Mouse (Mus musculus) A20 (cell line): ENCODE measurements at regions not wholly inside any gene's neighbourhood (a gene's known extent, or its start where the extent isn't known, plus 50 kb on each side); places are given as distances from the start of the nearest gene placed in this dataset.
"Not testable (repeated sequence)": the region's sequence is repeated elsewhere in the genome, so short reads cannot be mapped to it uniquely, and the experiment has no call there.

ENCODE experiments used
- DNase-seq: peaks from one replicate; pipeline ENCODE4 v3.0.0-alpha.2; 2011; ENCODE audit warnings: low read depth, low spot score

- DNase-seq: not testable (repeated sequence)
Measured at GRCm38 (mm10) chr11:40159161-40159560, 535.8 kb downstream of the Mat2b start.

DNA sequence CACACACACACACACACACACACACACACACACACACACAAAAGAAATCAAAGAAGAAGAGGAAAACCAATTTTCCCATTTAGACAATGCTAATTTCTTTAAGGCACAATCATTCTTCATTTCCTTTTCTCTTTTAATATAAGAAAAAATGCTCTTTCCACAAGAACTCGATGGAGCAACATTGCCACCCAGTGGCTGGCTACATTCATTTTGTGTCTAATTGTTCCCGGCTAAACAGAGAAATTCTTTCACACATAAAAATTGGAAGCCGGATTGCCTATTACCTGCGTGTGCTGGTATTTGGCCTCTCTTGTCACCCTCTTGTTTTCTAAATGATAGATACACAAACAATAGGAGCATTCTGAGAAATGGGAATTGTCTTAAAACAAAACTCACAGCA, 545.7 kb downstream of the Mat2b start:
- DNase-seq: peak; percentile 1

DNA sequence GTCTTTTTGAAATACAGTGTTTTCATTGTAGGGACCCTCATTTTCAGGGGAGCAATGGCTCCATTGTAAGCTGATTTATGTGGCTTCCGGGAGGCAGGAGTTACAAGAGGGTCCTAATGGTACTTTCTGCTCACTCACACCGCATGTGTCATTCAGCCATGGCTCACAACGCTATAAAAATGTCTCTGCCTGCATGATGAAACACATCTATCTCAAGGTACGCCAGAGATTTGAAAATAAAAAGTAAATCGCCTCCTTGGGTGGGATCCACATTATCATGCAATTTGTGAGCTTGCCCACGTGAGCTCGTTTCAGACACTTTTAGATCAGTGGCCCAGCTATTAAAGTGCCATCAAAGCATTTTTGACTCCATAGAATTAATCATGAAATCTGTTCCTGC, 557.2 kb downstream of the Mat2b start:
- no peak for DNase-seq

DNA sequence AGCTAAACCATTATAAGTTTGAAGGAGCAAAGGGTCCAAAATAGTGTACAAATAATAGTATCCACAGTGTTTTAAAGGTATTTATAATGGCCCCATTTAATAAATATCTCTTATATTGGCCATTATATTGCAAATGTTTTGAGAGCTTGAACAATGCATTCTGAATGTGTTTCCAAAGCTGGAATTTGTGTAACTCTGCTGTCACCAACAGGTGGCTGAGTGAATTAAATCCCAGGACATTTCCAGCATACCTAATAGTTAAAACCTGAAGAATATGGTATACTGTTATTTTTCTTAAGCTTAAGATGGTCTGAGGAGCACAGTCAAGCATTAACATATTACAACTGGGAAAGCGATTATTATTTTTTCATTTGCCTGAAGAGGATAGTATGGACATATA, 592.4 kb downstream of the Mat2b start:
- DNase-seq: no peak

DNA sequence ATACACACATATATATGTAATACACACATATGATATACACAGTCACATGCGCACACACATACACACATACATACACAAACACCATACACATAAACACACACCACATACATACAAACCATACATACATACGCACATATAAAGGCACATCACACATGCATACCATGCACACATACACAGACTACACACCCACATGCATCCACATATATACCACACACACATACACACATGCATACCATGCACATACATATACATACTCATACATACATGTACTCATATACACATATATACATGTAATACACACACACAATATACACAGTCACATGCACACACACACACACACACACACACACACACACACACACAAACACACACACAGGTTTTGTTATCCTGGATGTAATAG, 620.7 kb downstream of the Mat2b start:
- DNase-seq: no peak

DNA sequence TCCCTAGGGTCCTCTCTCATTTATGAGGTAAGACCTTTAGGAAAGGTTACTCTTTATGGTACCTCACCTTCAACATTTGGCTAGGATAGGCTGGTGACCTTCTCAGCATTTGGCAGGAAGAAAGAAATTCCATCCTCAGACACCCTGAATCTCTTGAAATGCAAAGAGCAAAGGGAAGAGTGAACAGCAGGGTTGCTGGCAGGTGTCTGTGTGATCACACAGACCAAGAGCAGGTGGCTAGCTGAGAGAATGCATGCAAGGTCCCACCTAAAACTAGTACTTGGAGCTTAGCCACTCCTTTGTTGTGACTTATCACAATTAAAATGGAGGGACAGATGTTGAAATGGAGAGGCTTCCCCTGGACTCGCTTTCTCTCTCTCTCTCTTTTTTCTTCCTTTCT, 644.5 kb downstream of the Mat2b start:
- DNase-seq: no peak

DNA sequence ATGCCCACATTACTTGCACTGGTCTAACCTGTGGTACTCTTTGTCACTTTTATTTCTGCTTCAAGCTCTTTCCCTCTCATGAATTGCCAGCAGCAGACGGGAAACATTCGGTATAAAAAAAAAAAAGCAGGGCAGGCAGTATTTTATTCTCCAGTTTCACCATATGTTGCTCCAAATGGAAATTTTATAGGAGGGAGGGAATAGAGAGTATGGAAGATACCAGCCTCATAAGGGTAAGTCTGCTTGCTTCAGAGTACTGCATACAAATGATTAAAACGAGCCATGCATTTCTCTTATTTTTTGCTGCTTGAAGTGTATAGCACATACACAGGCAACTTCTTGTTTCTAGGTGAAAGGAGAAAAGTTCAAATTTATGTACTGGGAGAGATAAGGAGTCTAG, 667.5 kb downstream of the Mat2b start:
- no peak for DNase-seq

- no peak for DNase-seq
Measured at GRCm38 (mm10) chr11:39999483-39999882, 695.5 kb downstream of the Mat2b start.

DNA sequence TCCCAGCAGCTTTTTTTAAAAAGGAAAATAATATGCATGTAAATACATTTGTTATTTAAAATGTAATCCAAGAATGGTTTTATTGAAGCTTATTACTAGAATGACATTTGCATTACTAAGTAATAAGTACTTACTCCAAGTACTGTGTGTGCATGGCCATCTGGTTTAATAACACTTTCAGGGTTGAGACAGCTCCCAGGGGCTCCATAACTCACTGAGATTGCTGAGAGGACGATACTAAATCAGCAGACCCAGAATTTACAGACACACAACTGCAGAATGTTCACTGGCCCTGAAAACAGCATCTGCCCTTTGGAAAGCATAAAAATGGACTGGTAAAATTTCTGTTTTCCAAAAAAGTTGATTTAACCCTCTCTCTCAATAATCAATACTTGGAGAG, 696.4 kb downstream of the Mat2b start:
- no peak for DNase-seq

DNA sequence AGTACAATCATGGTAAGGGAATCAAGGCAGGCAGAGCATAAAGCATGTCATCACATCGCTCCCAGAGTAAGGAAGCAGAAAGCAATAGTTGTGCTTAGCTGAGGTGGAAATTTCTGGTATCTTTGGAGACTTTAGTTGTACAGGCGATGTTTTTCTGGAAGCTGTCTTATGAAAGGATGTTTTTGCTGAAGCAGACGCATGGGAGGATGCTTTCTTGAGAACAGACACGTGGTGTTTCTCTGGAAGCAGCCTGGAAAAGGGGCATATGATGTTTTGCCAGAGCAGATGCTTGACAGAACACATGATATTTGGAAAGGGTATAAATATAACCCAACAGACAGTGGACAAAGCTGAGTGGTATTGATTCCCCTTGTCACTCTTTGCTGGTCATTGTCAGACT, 722.4 kb downstream of the Mat2b start:
- DNase-seq: no peak

GRCm38 (mm10) chr11:39963705-39964104, 731.3 kb downstream of the Mat2b start:
- no peak for DNase-seq

- no peak for DNase-seq
Measured at GRCm38 (mm10) chr11:39954426-39954825, 740.6 kb downstream of the Mat2b start.

- DNase-seq: no peak
Measured at GRCm38 (mm10) chr11:39944196-39944595, 750.8 kb downstream of the Mat2b start.

GRCm38 (mm10) chr11:39934216-39934615, 760.8 kb downstream of the Mat2b start:
- no peak for DNase-seq

GRCm38 (mm10) chr11:39923977-39924527, 771.0 kb downstream of the Mat2b start:
- DNase-seq: no peak

GRCm38 (mm10) chr11:39917716-39918347, 777.2 kb downstream of the Mat2b start:
- DNase-seq: no peak

GRCm38 (mm10) chr11:39899644-39900225, 795.3 kb downstream of the Mat2b start:
- no peak for DNase-seq

DNA sequence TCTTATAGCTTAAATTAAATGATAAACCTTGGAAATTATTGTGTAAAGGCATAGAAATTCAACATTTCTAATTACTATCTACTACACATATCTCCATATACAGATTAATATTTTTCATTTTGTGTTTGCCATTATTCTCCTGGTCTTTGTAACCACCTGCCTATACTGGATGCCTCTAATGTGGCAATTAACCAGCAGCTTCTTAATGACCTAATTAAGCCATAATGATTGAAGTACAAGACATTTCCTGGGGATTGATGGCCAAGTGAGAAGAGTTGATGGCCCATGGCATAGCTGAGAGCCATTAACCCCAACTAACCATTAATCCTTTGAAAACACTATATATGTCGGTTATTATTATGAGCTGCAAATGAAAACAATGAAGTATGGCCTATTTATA, 811.7 kb downstream of the Mat2b start:
- no peak for DNase-seq

DNA sequence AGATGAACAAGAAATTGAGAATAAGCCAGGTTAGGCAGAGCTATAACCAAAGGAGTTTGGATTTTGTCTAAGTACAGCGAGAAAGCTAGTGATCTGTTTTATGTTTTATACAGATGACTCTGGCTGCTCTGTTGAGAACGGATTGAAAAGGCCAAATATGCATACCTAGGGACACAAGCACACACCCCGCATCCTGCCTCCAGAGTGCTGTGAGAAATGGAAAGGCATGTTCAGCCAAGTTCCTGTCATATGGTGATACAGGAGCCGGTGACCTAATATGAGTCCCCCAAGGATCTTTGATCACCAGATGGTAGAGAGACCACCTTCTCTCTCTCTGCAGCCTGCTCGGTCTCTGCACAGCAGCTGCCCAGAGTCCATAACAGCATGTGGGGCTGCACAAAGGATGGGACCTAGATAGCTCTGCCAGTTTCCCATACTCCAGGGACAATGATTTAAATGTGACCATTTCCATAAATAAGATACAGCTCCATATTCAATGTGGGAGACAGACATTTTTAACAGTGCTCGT, 826.5 kb downstream of the Mat2b start:
- no peak for DNase-seq
